Mouse (Mus musculus) forebrain, embryonic 14.5 days (tissue): ENCODE results near the gene Nbeal2. TPM values are rescaled to one million over a fixed set of nuclear protein-coding genes. Genes with fewer than 3 reads are reported as not detected.
"Not testable (repeated sequence)": the region's sequence is repeated elsewhere in the genome, so short reads cannot be mapped to it uniquely, and the experiment has no call there.

ENCODE experiments used
- ATAC-seq: fragments of 200-750 bp; cut with Nextera tagmentation; 2 replicates; pipeline ENCODE4 v1.8.0; 2017; ENCODE audit warnings: mild to moderate bottlenecking, moderate library complexity
- DNase-seq: peaks from one replicate; pipeline ENCODE4 v3.0.0-alpha.2; 2015; ENCODE audit warnings: low spot score
- H3K27ac ChIP-seq: fragments of 300-500 bp; sonication (generic); 2 replicates; pipeline ENCODE4 v1.5.1; 2014; ENCODE audit warnings: low read depth, mild to moderate bottlenecking, control low read depth, low read length, moderate library complexity
- H3K27me3 ChIP-seq: fragments of 300-500 bp; sonication (generic); replicated peaks from 2 replicates; pipeline ENCODE4 v1.6.1; 2014; ENCODE audit warnings: low read length, control low read depth, mixed read lengths; ENCODE audit not compliant: control insufficient read depth, insufficient read depth
- H3K36me3 ChIP-seq: fragments of 300-500 bp; sonication (generic); 2 replicates; pipeline ENCODE4 v1.6.1; 2014; ENCODE audit warnings: low read length, control low read depth; ENCODE audit not compliant: control insufficient read depth, insufficient read depth
- H3K4me1 ChIP-seq: fragments of 300-500 bp; sonication (generic); 2 replicates; pipeline ENCODE4 v1.6.1; 2014; ENCODE audit warnings: antibody characterized with exemption, low read length, control low read depth; ENCODE audit not compliant: control insufficient read depth, insufficient read depth
- H3K4me2 ChIP-seq: fragments of 300-500 bp; sonication (generic); 2 replicates; pipeline ENCODE4 v1.6.1; 2014; ENCODE audit warnings: mild to moderate bottlenecking, control low read depth, low read length
- H3K4me3 ChIP-seq: fragments of 300-500 bp; sonication (generic); 2 replicates; pipeline ENCODE4 v1.5.1; 2014; ENCODE audit warnings: low read depth, low read length, control low read depth
- H3K9ac ChIP-seq: fragments of 300-500 bp; sonication (generic); 2 replicates; pipeline ENCODE4 v1.6.1; 2014; ENCODE audit warnings: mild to moderate bottlenecking, low read length, control low read depth, moderate library complexity
- H3K9me3 ChIP-seq: fragments of 300-500 bp; sonication (generic); replicated peaks from 2 replicates; pipeline ENCODE4 v1.6.1; 2016; ENCODE audit warnings: low read length, control low read depth, mixed read lengths; ENCODE audit not compliant: control insufficient read depth
- WGBS: fragments of 180-500 bp; shearing (Covaris S2); extraction: QIAGEN DNeasy Blood & Tissue Kit; methylation state at CpG from one replicate; pipeline ENCODE4 v1.1.7; 2014; 5-methylcytosine and 5-hydroxymethylcytosine counted together
- polyA plus RNA-seq: library from polyadenylated mRNA; unstranded; fragments of >200 nt; fragmentation: Nextera tagmentation; extraction: Ambion mirVana; gene quantifications from 2 replicates; pipeline ENCODE4 v1.2.1, GENCODE M21; 2014

Nbeal2 gene
- polyA plus RNA-seq, 1 experiment from 2014 or later, result 0.86 TPM

DNA sequence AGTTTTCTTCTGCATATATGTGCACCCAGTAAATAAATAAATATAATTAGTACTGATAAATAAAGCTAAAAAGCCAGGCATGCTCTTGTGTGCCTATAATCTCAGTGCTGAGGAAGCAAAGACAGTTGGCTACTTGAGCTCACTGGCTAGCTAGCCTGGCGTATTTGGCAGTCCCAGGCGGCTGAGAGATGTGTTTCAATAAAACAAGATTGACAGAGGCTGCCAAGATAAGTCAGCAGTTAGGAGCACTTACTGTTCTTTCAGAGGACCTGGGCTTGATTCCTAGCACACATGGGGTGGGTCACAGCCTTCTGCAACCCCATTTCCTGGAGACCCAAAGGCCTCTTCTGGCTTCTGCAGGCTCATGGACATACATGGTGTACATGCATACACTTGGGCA, 33.9 kb upstream of the Nbeal2 start:
- H3K9me3 ChIP-seq, result no peaks in the 10 kb centered on the region
- 77% methylated on average over 2 of the region's 2 CpGs for WGBS
- H3K4me2 ChIP-seq, result no peak overlapping the region
- no peak for DNase-seq
- H3K36me3 ChIP-seq, result peaks cover 1% of the 10 kb centered on the region; the same call in 1 of the 2 replicates
- H3K9ac ChIP-seq, result no peak overlapping the region
- H3K27me3 ChIP-seq, result no peaks in the 10 kb centered on the region
- H3K27ac ChIP-seq, result no peak overlapping the region
- H3K4me3 ChIP-seq, result no peak overlapping the region
- ATAC-seq, result no peak
- H3K4me1 ChIP-seq, result peaks cover 28% of the 10 kb centered on the region

DNA sequence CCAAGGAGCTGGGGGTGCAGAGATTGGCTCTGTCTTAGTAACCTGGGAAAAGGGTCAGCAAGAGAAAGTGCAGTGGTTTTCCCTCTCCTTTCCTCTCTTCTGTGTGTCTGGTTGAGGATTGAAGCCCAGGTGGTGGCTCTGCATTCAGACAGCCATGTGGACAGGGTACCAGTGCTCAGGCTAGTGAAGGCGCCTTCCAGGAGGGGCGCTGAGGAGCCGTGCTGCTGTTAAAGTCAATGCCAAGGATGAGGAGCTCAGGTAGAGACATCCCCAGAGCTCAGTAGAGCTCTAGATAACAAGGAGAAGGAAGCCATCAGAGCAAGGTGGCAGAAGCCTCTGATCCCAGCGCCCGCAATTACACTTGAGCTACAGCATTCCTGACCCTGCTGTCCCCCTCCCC, 33.1 kb upstream of the Nbeal2 start:
- 56% methylated on average over 5 of the region's 5 CpGs for WGBS

DNA sequence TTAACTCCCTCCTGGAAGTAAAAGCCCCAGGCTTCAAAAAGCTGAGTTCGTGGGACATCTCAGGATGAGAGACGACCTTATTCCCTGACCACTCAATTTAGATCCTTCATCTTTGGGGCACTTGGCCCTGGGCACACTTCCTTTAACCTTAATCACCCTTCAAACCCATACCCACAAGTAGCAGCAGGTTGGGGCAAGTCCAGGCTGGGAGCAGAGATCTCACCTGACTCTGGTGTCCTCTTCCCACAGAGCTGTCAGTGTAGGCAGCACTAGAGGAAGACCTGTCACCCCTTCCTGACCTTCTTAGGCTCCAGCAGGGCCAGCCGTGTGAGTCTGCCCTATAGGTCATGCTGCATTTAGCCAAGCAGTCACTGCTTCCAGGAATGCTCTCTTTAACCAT, 32.5 kb upstream of the Nbeal2 start:
- WGBS, result 82% methylated on average over 3 of the region's 3 CpGs
- Histone ChIP-seq H3K36me3 (no peaks in the 10 kb centered on the region), H3K4me3 (no peak overlapping the region), H3K27ac (no peak overlapping the region), H3K9me3 (no peaks in the 10 kb centered on the region), H3K4me1 (peaks cover 35% of the 10 kb centered on the region), H3K9ac (no peak overlapping the region), H3K4me2 (no peak overlapping the region), H3K27me3 (no peaks in the 10 kb centered on the region)
- DNase-seq (no peak), ATAC-seq (no peak)

More for the DNA sequence above, 33.1 kb upstream of the Nbeal2 start:
- H3K4me2 ChIP-seq, result no peak overlapping the region
- H3K4me3 ChIP-seq, result no peak overlapping the region
- no peaks in the 10 kb centered on the region for H3K27me3 ChIP-seq
- DNase-seq (no peak), ATAC-seq (no peak)
- H3K4me1 ChIP-seq, result peaks cover 32% of the 10 kb centered on the region
- H3K36me3 ChIP-seq, result no peaks in the 10 kb centered on the region
- H3K27ac ChIP-seq, result no peak overlapping the region
- H3K9ac ChIP-seq, result no peak overlapping the region
- H3K9me3 ChIP-seq, result no peaks in the 10 kb centered on the region

DNA sequence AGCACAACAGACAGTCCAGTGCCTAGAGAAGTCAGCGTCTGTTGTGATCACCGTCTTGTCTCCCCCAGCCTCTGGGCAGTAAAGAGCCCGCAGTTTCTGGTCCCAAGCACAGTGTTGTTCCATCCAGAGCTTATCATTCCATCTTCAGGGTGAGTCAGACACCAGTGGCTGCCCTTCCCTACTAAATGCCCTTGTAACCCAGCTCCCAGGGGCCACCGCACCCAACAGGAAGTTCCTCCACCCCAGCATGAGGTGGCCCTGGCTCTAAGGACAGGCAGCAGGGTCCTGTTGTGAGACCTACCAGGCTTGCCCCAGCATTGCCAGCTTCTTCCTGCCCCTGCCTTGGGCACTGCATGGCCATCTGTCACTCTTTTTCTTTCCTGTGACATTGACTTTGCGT, 31.6 kb upstream of the Nbeal2 start:
- H3K4me2 ChIP-seq, result no peak overlapping the region
- no peaks in the 10 kb centered on the region for H3K27me3 ChIP-seq
- H3K9me3 ChIP-seq, result no peaks in the 10 kb centered on the region
- no peak overlapping the region for H3K27ac ChIP-seq
- H3K4me3 ChIP-seq, result no peak overlapping the region
- ATAC-seq (no peak), DNase-seq (no peak)
- WGBS, result 85% methylated on average over 5 of the region's 5 CpGs
- H3K36me3 ChIP-seq, result no peaks in the 10 kb centered on the region
- H3K9ac ChIP-seq, result no peak overlapping the region
- peaks cover 35% of the 10 kb centered on the region for H3K4me1 ChIP-seq

DNA sequence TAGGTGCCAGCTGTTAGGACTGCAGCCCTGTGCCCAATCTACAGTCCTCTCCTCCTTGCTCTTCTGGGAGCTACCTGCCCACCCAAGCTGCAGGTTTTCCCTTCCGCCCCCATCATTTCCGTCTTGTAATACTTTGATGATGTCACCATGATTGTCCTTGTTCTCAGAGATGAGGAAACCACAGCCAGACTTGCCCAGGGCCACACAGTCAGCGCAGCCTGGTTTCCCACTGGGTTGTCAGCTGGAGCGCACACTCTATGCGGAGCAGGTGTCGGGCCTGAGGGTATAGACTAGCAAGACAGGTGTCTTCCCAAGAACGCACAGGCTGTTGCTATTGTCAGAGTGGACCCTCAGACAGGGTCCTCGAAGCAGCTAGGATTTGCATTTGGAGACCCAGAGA, 31.2 kb upstream of the Nbeal2 start:
- 81% methylated on average over 8 of the region's 8 CpGs for WGBS
- DNase-seq (no peak), ATAC-seq (no peak)
- no peaks in the 10 kb centered on the region for H3K27me3 ChIP-seq
- H3K9ac ChIP-seq, result no peak overlapping the region
- H3K4me2 ChIP-seq, result no peak overlapping the region
- H3K9me3 ChIP-seq, result no peaks in the 10 kb centered on the region
- H3K36me3 ChIP-seq, result no peaks in the 10 kb centered on the region
- peaks cover 35% of the 10 kb centered on the region for H3K4me1 ChIP-seq
- H3K4me3 ChIP-seq, result no peak overlapping the region
- H3K27ac ChIP-seq, result peak overlapping the region; percentile 83; the same call in 1 of the 2 replicates

DNA sequence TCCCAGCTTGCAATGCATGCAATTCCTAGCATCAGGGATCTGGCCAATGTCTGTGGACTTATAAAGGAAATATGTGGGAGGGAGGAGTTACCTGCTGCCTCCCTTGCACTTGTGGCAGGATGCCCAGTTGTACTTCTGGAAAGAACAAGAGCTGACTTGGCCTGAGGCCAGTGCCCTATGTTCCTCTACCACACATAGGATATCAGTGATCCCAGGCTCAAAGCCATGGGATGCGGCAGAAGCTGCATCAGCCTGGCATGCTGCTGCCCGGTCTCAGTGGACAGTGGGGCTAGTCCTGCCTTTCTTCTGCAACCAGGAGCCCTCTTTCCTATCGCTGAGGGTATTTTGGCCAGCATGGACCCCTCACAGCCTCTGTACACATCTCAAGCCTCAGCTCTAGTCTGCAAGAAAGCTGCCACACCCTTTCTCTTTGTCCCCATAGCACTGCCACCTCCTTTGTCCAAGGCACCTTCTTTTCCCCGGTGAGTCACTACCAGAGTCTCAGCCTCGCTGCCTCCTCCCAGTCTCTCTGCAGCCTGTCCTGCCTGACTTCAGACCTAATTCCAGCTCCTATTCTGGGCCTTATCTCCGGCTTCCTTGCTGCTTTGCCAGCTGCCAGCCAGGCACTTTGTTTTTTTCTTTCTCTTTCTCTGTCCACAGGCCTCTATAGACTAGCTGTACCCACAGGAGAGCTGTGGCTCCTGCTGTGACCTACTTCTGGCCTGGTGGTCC, 30.3 kb upstream of the Nbeal2 start:
- H3K4me1 ChIP-seq, result peaks cover 34% of the 10 kb centered on the region
- ATAC-seq, result peak; percentile 24; the same call in 1 of the 2 replicates
- 38% methylated on average over 6 of the region's 6 CpGs for WGBS

DNA sequence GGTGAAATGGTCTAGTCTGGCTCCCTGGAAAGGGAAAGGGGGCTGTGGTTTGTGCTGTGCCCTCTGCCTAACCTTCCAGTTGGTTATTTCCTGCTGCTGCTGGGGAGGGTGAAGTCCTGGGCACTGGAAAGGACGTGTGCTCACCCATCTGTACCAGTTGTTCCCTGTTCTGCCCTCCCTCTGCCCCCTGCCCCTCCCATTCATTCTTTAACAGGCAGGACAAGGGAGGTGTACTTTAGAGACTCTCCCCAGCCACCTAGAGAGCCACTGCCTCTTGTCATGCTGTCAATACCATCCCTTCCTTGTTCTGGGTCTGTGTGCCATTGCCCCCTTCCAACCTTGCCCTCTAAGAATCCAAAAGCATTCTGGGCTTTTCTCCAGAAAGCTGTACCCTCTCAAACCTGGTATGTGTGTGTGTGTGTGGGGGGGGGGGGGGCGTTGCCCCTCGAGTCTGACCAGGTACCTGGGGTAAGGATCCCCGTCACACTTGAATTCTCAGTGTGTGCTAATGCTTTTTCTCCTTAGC, 29.7 kb upstream of the Nbeal2 start:
- DNase-seq (no peak), ATAC-seq (0 out of 2 replicates have a peak, but pooled peaks have one; percentile 1)
- Histone ChIP-seq H3K9ac (no peak overlapping the region; the same call in 1 of the 2 replicates), H3K4me2 (no peak overlapping the region), H3K27me3 (no peaks in the 10 kb centered on the region), H3K4me1 (peaks cover 32% of the 10 kb centered on the region), H3K36me3 (no peaks in the 10 kb centered on the region), H3K27ac (peak overlapping the region; percentile 83), H3K9me3 (no peaks in the 10 kb centered on the region), H3K4me3 (no peak overlapping the region)
- 48% methylated on average over 4 of the region's 4 CpGs for WGBS

More for the DNA sequence above, 30.3 kb upstream of the Nbeal2 start:
- Histone ChIP-seq H3K36me3 (no peaks in the 10 kb centered on the region), H3K27ac (peak overlapping the region; percentile 83), H3K9me3 (no peaks in the 10 kb centered on the region), H3K4me3 (no peak overlapping the region), H3K27me3 (no peaks in the 10 kb centered on the region), H3K4me2 (no peak overlapping the region), H3K9ac (peak overlapping the region; percentile 38)
- peak; percentile 85 for DNase-seq

DNA sequence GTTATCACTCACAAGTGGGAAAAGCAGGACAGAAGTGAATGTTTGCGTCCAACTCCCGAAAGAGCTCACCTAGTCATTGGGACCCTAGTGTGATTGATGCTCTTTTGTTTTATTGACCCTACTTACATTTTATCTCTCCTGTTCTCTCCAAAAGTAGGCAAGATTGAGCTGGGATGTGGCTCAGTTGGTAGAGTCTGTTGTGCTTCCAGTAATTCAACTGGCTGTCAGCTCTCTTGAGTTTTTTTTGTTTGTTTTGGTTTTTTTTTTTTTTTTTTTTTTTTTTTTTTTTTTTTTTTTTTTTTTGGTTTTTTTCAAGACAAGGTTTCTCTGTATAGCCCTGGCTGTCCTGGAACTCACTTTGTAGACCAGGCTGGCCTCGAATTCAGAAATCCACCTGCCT, 28.7 kb upstream of the Nbeal2 start:
- H3K4me1 ChIP-seq, result peaks cover 32% of the 10 kb centered on the region
- not testable (repeated sequence) for H3K4me2 ChIP-seq, H3K9ac ChIP-seq, DNase-seq, H3K9me3 ChIP-seq, H3K27ac ChIP-seq, H3K27me3 ChIP-seq, H3K36me3 ChIP-seq, ATAC-seq, H3K4me3 ChIP-seq
- 93% methylated on average over 3 of the region's 3 CpGs for WGBS

DNA sequence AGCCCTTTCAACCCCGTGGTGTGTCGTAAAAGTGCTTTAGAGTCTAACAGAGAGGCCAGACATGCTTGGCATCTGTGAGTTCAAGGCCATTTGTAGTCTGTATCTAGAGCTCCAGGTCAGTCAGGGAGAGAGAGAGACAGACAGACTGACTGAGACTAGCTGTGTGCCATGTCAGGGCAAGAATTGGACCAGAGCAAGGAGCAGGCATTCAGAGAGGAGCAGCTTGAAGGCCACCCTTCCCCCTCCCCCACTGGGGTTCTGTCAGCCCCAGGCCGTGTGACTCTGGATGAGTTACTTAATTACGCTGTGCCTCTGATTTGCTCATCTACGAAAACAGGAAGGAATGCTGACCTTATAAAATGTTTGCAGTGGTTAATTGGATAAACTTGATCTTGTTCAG, 28.3 kb upstream of the Nbeal2 start:
- Histone ChIP-seq H3K4me3 (no peak overlapping the region), H3K4me2 (no peak overlapping the region), H3K27me3 (no peaks in the 10 kb centered on the region), H3K36me3 (no peaks in the 10 kb centered on the region), H3K4me1 (peaks cover 31% of the 10 kb centered on the region), H3K9ac (no peak overlapping the region), H3K27ac (peak overlapping the region; percentile 70), H3K9me3 (no peaks in the 10 kb centered on the region)
- DNase-seq (peak; percentile 32), ATAC-seq (peak; percentile 40)
- 53% methylated on average over 5 of the region's 5 CpGs for WGBS
